ENCODE assay signal across 11 mouse cellular contexts in genomic region chr2:32160967-32161366, GRCm38 (mm10). TPM values are rescaled to one million over a fixed set of nuclear protein-coding genes. Genes with fewer than 3 reads are reported as not detected.
A peak's percentile ranks its signal among the peaks of the same experiment; 100 is the strongest.
DNase-seq lines count a peak whose midpoint lies in the region; ATAC-seq and TF ChIP-seq lines count a peak whose summit lies in the region.
"Had no signal": no experiment of that assay in that cellular context is flagged by ENCODE, and none has a peak within 500 bp of the region (broad histone marks: within the 10 kb centered on the region; RNA-seq: fewer than 3 reads in every experiment).

No protein-coding gene starts in this region.

- no peaks in the 10 kb centered on the region for H3K9me3 ChIP-seq in forebrain, embryonic 12.5 days
- H3K9me3 ChIP-seq: heart, embryonic 13.5 days; limb, embryonic 15.5 days had no signal

- H3K27ac ChIP-seq in layer of hippocampus, adult 2 months = peak overlapping the region; percentile 43
- no peak overlapping the region for H3K27ac ChIP-seq in cortical plate, adult 2 months (ENCODE audit: insufficient read depth, low read length)
- H3K27ac ChIP-seq in forebrain, embryonic 12.5 days = no peak overlapping the region
- H3K27ac ChIP-seq: heart, embryonic 13.5 days had no signal

- 0 out of 2 replicates have a peak, but pooled peaks cover 18% of the 10 kb centered on the region for H3K36me3 ChIP-seq in forebrain, embryonic 12.5 days (replicated peaks)
- H3K36me3 ChIP-seq: heart, embryonic 13.5 days; limb, embryonic 15.5 days had no signal

- H3K4me1 ChIP-seq in cortical plate, adult 2 months (ENCODE audit: control insufficient read depth, insufficient read depth, low read length) = peaks cover 27% of the 10 kb centered on the region
- H3K4me1 ChIP-seq in forebrain, embryonic 12.5 days = peaks cover 65% of the 10 kb centered on the region

- no peak overlapping the region for H3K4me3 ChIP-seq in layer of hippocampus, adult 2 months
- H3K4me3 ChIP-seq in cortical plate, adult 2 months (ENCODE audit: insufficient read depth, low read length) = no peak overlapping the region
- no peak overlapping the region for H3K4me3 ChIP-seq in forebrain, embryonic 12.5 days (replicated peaks)
- H3K4me3 ChIP-seq: heart, embryonic 13.5 days; limb, embryonic 15.5 days had no signal

- H3K27me3 ChIP-seq in forebrain, embryonic 12.5 days = no peaks in the 10 kb centered on the region
- H3K27me3 ChIP-seq: heart, embryonic 13.5 days; limb, embryonic 15.5 days had no signal

- DNase-seq in CD4-positive, CD25-positive, alpha-beta regulatory T cell, adult 2 months (ENCODE audit: low read depth, low spot score) = peak; percentile 76
- no peak for DNase-seq in layer of hippocampus, adult 2 months (ENCODE audit: low spot score in 2 of 2)
- DNase-seq in layer of hippocampus, postnatal 14 days (ENCODE audit: low spot score in 2 of 2) = no peak
- peak; percentile 51 to 70 for DNase-seq in CD8-positive naive resting alpha-beta T cell, adult 2 months (ENCODE audit: low read depth in 2 of 2, low spot score in 2 of 2)
- no peak for DNase-seq in left cerebral cortex, adult 9 months (ENCODE audit: low spot score in 2 of 2)
- DNase-seq: layer of hippocampus, adult 9-11 months had no signal

- WGBS in forebrain, embryonic 12.5 days = 85% methylated on average over 5 of the region's 5 CpGs

- TF ChIP-seq POLR2A in cortical plate, adult 2 months (IDR thresholded peaks at IDR 0.05; ENCODE audit: extremely low read depth, insufficient read depth, low read length) = no peak

- no peak overlapping the region for H3K9ac ChIP-seq in forebrain, embryonic 12.5 days
- H3K9ac ChIP-seq: limb, embryonic 15.5 days had no signal

- peak; percentile 77 for TF ChIP-seq CTCF in layer of hippocampus, adult 2 months (conservative IDR thresholded peaks at IDR 0.05)
- TF ChIP-seq CTCF in cortical plate, adult 2 months (IDR thresholded peaks at IDR 0.05; ENCODE audit: extremely low read depth, insufficient read depth, low read length) = peak; percentile 40; the same call in 1 of the 2 replicates

- no peak for ATAC-seq in CD4-positive, CD25-positive, alpha-beta regulatory T cell, adult 4 months
- no peak for ATAC-seq in forebrain, embryonic 12.5 days (ENCODE audit: low FRiP score)

- H3K4me2 ChIP-seq in forebrain, embryonic 12.5 days = no peak overlapping the region
- H3K4me2 ChIP-seq: heart, embryonic 13.5 days; limb, embryonic 15.5 days had no signal

RNA-seq across cellular contexts. Expression of gene Prrc2b, which starts 10.1 kb away (rescaled TPM):
- 10 to 100 TPM; 31.7 to 32.9 TPM for polyA plus RNA-seq in CD4-positive, CD25-positive, alpha-beta regulatory T cell, adult 4 months (2017; shearing (Covaris generic))
- total RNA-seq in layer of hippocampus, adult 2 months (2021) = 100 to 1,000 TPM; 288 to 305 TPM
- total RNA-seq in layer of hippocampus, postnatal 14 days (2021) = 100 to 1,000 TPM; 253 to 268 TPM
- 97.6 and 99.1 TPM in 2 replicates for polyA plus RNA-seq in cortical plate, adult 2 months (2012; rRNA removed)
- 96.9 and 110 TPM in 2 replicates for polyA plus RNA-seq in forebrain, embryonic 12.5 days (2016; fragmentation: Nextera tagmentation; extraction: Ambion mirVana)

Comparison
In these comparisons a context has a peak if more than half of its experiments do, and no peak if none do; other contexts are left out.
1. DNase-seq: peak in CD4-positive, CD25-positive, alpha-beta regulatory T cell, adult 2 months (single experiment) and CD8-positive naive resting alpha-beta T cell, adult 2 months (2 of 2); none in layer of hippocampus, adult 2 months (0 of 2), layer of hippocampus, postnatal 14 days (0 of 2) and left cerebral cortex, adult 9 months (0 of 2).